Mouse (Mus musculus) myocyte (in vitro differentiated cells): ENCODE data around the gene Plxdc2.

Experiments
- CEBPB ChIP-seq: IDR thresholded peaks from 2 replicates; pipeline ENCODE4 v1.6.1; 2011; ENCODE audit warnings: mild to moderate bottlenecking, moderate library complexity; ENCODE audit not compliant: poor library complexity, insufficient read depth, severe bottlenecking
- E2F4 ChIP-seq: IDR thresholded peaks from one replicate; pipeline ENCODE4 v1.6.1; 2011; ENCODE audit warnings: mild to moderate bottlenecking, control low read depth, moderate library complexity; ENCODE audit not compliant: insufficient read depth
- MAX ChIP-seq: IDR thresholded peaks from one replicate; pipeline ENCODE4 v1.6.1; 2011; ENCODE audit warnings: low read depth, mild to moderate bottlenecking, control low read depth
- MYOD1 ChIP-seq, 3 experiments: IDR thresholded peaks; one replicate each; pipeline ENCODE4 v1.6.1; 2011; ENCODE audit warnings: control low read depth in 2 of 3, low read depth in 2 of 3, mild to moderate bottlenecking in 2 of 3, moderate library complexity in 1 of 3; ENCODE audit not compliant: insufficient read length in 2 of 3, control insufficient read depth in 1 of 3
- POLR2A ChIP-seq: IDR thresholded peaks from one replicate; pipeline ENCODE4 v1.6.1; 2011; ENCODE audit warnings: low read depth, mild to moderate bottlenecking, control low read depth, moderate library complexity; ENCODE audit not compliant: insufficient read length
- POLR2AphosphoS2 ChIP-seq: IDR thresholded peaks from one replicate; pipeline ENCODE4 v1.6.1; 2011; ENCODE audit warnings: low read depth, control low read depth; ENCODE audit not compliant: insufficient read length
- TCF12 ChIP-seq: IDR thresholded peaks from one replicate; pipeline ENCODE4 v1.6.1; 2011; ENCODE audit warnings: mild to moderate bottlenecking, control low read depth; ENCODE audit not compliant: poor library complexity, insufficient read depth, severe bottlenecking
- TCF3 ChIP-seq: IDR thresholded peaks from one replicate; pipeline ENCODE4 v1.6.1; 2011; ENCODE audit warnings: low read depth, control low read depth; ENCODE audit not compliant: insufficient read length

GRCm38 (mm10) chr2:16414340-16414976, 58.4 kb downstream of the Plxdc2 start:
- TF ChIP-seq MAX (no peak), POLR2A (no peak), TCF12 (no peak), POLR2AphosphoS2 (no peak), CEBPB (no peak), MYOD1 (IDR thresholded peaks at IDR 0.05; ENCODE audit: control insufficient read depth in 1 of 3, insufficient read length in 2 of 3, low read depth in 2 of 3) (no peak), E2F4 (no peak), TCF3 (no peak)
